Mouse (Mus musculus) kidney, adult 9 months (tissue): ENCODE results near the gene Gm10518.

Source experiments
- DNase-seq: peaks from one replicate; pipeline ENCODE4 v3.0.0; 2022

The Gm10518 gene

GRCm38 (mm10) chr1:179835753-179836425 lies 32.7 kb downstream of the Gm10518 start:
- DNase-seq = no peak

DNA sequence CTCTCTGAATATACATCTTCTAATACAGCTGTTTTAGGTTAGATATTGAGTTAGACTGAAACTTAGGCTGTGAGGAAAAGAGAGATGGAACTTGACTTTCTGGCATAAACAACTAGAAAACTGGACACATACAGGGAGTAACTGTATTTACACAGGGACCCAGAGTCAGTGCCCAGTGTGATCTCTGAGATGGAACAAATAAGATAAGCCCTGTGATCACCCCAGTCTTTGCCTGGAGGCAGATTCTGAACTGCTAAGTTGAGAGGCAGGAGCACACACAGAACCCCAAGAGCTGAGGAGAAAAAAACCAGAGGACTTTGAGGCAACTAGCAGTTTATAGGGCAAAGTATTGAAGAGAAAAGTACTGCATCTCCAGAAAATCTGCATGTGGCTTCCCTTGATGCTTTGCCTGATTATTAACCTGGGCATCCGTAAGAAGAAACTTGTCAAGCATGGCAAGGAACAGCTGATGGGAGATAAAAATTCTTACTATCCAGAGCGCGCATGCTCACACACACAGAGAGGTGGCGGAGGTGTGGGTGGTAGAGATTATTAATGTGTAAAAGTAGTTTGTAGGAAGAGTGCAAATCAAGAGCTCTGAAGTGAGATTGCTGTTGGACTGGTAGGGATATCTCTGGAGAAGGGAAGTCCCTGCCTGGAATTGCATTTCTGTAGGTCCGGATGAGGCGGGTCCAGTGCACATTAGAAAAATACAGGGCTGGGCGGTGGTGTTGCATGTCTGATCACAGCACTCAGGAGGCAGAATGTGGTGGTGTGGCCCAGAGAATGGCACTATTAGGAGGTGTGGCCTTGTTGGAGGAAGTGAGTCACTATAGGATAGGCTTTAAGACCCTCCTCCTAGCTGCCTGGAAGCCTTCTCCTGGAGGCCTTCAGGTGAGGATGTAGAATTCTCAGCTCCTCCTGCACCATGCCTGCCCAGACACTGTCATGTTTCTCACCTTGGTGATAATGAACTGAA lies 33.5 kb downstream of the Gm10518 start:
- peak; percentile 79 for DNase-seq

- no peak for DNase-seq
Observed at GRCm38 (mm10) chr1:179842568-179842967, 39.4 kb downstream of the Gm10518 start.

GRCm38 (mm10) chr1:179843981-179844380 lies 40.8 kb downstream of the Gm10518 start:
- DNase-seq = no peak

GRCm38 (mm10) chr1:179844894-179845293 lies 41.7 kb downstream of the Gm10518 start:
- peak; percentile 74 for DNase-seq

DNA sequence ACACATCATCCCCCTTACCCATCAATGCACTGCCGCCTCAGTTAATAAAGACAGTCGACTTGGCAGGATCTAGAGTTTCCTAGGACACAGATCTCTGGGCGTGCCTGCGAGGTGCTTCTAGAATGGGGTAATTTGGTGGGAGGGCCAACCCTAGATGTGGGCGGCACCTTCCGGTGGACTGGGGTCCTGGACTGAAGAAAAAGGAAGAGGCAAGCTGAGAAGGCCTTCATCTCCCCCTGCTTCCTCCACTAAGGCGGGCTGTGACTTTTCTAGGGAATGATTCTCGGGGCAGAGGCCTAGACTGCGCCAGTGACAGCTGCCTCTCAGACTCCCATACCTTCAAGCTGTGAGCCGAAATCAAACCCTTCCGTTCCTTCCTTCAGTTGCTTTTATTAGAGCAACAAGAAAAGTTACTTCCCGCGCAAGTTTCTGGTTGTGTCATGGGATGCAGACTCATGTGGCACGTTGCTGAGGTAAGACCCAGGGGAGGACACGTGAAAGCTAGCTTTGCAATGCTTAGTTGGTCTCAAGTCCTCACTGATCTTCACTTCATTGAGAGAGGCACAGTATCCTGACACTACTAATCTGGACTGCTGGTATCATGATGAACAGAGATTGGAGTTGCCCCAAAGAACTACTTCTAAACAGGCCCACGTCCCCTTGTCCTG lies 42.8 kb downstream of the Gm10518 start:
- DNase-seq = no peak

DNA sequence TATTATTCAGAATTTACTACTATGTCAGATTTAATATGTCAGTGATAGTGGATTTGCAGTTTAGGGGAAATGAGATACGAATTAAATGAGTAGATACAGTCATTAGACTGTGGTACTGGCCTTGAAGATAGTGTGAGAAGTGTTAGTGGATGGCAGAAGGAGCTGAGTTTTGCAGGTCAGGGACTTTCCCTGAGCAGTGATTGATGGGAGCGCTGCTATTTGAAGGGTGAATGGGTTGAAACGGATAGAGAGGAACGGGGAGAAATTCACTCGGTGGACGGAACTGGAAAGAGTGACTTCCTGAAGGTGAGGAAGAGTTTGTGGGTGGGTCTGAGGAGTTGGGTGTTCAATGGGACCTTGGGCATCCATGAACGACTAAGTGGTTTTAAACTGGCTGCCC lies 44.0 kb downstream of the Gm10518 start:
- DNase-seq = no peak

GRCm38 (mm10) chr1:179847759-179848389 lies 44.7 kb downstream of the Gm10518 start:
- peak; percentile 89 for DNase-seq

GRCm38 (mm10) chr1:179853421-179853820 lies 50.2 kb downstream of the Gm10518 start:
- no peak for DNase-seq
